Comparison of ENCODE assay signal across 17 mouse cellular contexts in the genomic region with DNA sequence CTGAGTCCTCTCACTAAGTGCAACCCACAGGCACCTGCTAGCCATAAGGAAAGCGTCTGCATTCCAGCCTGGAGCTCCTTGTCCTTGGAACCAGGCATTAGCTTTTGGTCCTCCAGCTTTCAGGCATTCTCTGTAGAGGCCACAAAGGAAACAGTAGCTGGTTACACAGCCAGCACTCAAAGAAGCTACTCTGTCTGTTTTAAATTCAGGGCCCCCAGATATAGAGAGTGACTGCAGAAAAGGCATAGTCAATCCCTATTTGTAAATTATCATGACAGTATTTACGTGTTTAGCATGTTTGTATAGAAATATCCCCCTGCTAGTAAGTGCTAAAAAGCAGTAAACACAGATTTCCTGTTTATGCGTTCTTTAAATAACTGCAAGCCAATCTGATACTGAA.
"Had no signal": no experiment of that assay in that cellular context is flagged by ENCODE, and none has a peak within 500 bp of the region (broad histone marks: within the 10 kb centered on the region; RNA-seq: fewer than 3 reads in every experiment).

No protein-coding gene starts in this region.

- H3K9ac ChIP-seq: liver, embryonic 13.5 days; liver, embryonic 15.5 days; liver, postnatal 0 days; midbrain, embryonic 13.5 days; midbrain, embryonic 15.5 days; neural tube, embryonic 12.5 days; stomach, embryonic 15.5 days had no signal

- H3K27me3 ChIP-seq: liver, embryonic 13.5 days; liver, embryonic 15.5 days; megakaryocyte, embryonic 14.5 days; midbrain, embryonic 13.5 days; midbrain, embryonic 15.5 days; neural tube, embryonic 12.5 days; stomach, embryonic 15.5 days had no signal

- H3K27ac ChIP-seq: liver, embryonic 13.5 days; liver, embryonic 15.5 days; macrophage; midbrain, embryonic 13.5 days; midbrain, embryonic 15.5 days; neural tube, embryonic 12.5 days; stomach, embryonic 15.5 days; stomach, postnatal 0 days had no signal

- H3K36me3 ChIP-seq: liver, embryonic 13.5 days; liver, embryonic 15.5 days; midbrain, embryonic 13.5 days; midbrain, embryonic 15.5 days; neural tube, embryonic 12.5 days; stomach, embryonic 15.5 days had no signal

- H3K4me2 ChIP-seq: liver, embryonic 13.5 days; liver, embryonic 15.5 days; midbrain, embryonic 11.5 days; midbrain, embryonic 13.5 days; midbrain, embryonic 15.5 days; neural tube, embryonic 12.5 days; stomach, embryonic 15.5 days had no signal

- DNase-seq: liver, embryonic 13.5 days; liver, postnatal 0 days; lung, postnatal 36 days; right cerebral cortex, postnatal 14 days; thymus, adult 2 months; thymus, postnatal 25 days; thymus, postnatal 4 days had no signal

- H3K4me3 ChIP-seq: liver, embryonic 13.5 days; liver, embryonic 15.5 days; megakaryocyte, embryonic 14.5 days; midbrain, embryonic 13.5 days; midbrain, embryonic 15.5 days; neural tube, embryonic 12.5 days; stomach, embryonic 15.5 days had no signal

- H3K9me3 ChIP-seq: liver, embryonic 13.5 days; liver, embryonic 15.5 days; midbrain, embryonic 13.5 days; midbrain, embryonic 15.5 days; neural tube, embryonic 12.5 days; stomach, embryonic 15.5 days had no signal

- H3K4me1 ChIP-seq: liver, embryonic 13.5 days; liver, embryonic 15.5 days; megakaryocyte, embryonic 14.5 days; midbrain, embryonic 13.5 days; midbrain, embryonic 15.5 days; neural tube, embryonic 12.5 days; stomach, embryonic 15.5 days had no signal

- ATAC-seq: liver, postnatal 0 days; lung, postnatal 0 days; midbrain, embryonic 13.5 days; midbrain, embryonic 15.5 days had no signal
